Mouse (Mus musculus): ENCODE measurements around the gene Fastk.

DNA sequence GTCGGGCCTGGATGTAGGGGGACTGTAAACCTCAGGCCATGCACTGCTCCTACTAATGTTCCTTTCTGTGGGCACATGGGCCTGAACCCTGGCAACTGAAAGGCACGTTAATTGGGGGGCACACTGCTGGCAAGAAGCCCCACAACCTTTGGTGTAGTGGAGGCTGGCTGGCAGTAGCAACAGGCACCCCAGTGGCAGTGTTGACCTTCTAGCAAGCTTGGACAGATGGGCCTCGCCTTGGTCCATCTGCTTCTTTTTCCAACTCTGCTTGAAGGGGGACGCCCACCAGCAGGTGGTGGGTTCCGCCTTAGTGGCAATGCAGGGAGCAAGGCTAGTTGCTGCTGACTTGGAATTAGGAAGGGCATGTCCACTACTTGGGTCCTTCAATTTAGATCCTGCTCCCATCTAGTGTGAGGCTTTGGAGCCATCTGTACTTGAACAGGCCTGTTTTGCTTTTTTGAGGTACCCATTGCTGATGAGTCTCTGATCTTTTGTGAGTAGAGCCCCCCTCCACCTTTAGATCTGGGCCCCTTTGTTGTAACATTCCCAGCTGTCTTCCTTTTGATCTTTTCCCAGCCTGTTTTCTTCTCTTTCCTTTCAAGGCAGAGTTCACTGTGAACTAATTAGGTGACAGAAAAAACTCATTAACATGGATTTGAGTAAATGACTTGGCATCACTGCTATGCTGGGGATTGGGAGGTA, 8.3 kb upstream of the Fastk start:
- TF ChIP-seq CTCF (IDR thresholded peaks at IDR 0.05; ENCODE audit: control insufficient read depth, insufficient read depth, low read length) (no peak), POLR2A (IDR thresholded peaks at IDR 0.05; ENCODE audit: borderline replicate concordance, control insufficient read depth, low read depth, low read length) (no peak)

Data from bone marrow, adult 2 months (tissue).